Mouse (Mus musculus) adipose tissue, adult 10 weeks (tissue): ENCODE measurements around the gene Cpxm2. TPM values are rescaled to one million over a fixed set of nuclear protein-coding genes. Genes with fewer than 3 reads are reported as not detected.

ENCODE experiments used
- polyA plus RNA-seq: library from polyadenylated mRNA; stranded (reverse); fragments of 350-450 nt; fragmentation: Illumina TruSeq; extraction: RNeasy Lipid Tissue Mini Kit (QIAGEN cat#74804); gene quantifications from one replicate; pipeline ENCODE4 v1.2.3, GENCODE M21; 2014; ENCODE audit warnings: low read depth, low replicate concordance

Cpxm2 gene
- 33.4 TPM for polyA plus RNA-seq

DNA sequence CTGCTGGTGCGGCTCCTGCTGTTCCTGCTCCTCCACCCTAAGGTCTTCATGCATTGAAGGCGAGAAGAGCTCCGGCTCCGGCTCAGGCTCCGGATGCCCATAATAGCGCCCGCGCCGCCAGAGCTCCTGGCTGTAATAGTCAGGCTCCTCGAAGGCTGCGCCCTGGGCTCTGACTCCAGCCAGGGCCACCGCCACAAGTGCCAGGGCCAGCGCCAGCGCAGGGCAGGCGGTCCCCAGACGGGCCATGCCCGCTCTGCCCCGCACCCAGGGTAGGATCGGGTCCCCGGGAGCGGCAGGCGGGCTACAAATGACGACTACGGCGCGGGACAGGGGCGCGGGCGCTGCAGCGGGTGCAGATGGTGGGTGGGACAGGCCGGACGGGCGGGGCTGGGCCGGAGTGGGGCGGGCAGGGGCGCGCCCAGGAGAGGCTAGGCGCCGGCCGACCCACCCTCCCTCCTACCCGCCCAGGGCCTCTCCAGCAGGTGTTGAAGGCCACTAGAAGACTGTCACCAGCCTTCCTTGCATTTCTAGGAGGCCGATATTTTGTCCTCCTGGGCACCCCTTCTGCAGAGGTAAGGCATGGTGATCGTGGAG, at the start of gene Cpxm2:
Gene Cpxm2, minus strand, starts transcription at position 372 of the 594 bp plus-strand sequence.

Other genes starting within 250 kb of the Cpxm2 start
- gene Gpr26, start 188.3 kb downstream of the Cpxm2 start, polyA plus RNA-seq: not detected
- gene Chst15, start 162.5 kb upstream of the Cpxm2 start, polyA plus RNA-seq: 12.0 TPM